Mouse (Mus musculus): ENCODE measurements at regions not wholly inside any gene's neighbourhood (a gene's known extent, or its start where the extent isn't known, plus 50 kb on each side); places are given as distances from the start of the nearest gene placed in this dataset.
A peak's percentile ranks its signal among the peaks of the same experiment; 100 is the strongest.

GRCm38 (mm10) chr1:165086131-165086530 lies 74.4 kb downstream of the Tbx19 start:
- DNase-seq (ENCODE audit: low read depth) = no peak

GRCm38 (mm10) chr1:165084753-165085152 lies 75.8 kb downstream of the Tbx19 start:
- no peak for DNase-seq (ENCODE audit: low read depth)

GRCm38 (mm10) chr1:165084179-165084578 lies 76.4 kb downstream of the Tbx19 start:
- DNase-seq (ENCODE audit: low read depth) = no peak

- DNase-seq (ENCODE audit: low read depth) = no peak
Observed at GRCm38 (mm10) chr1:165080351-165080750, 80.2 kb downstream of the Tbx19 start.

GRCm38 (mm10) chr1:165077313-165077712 lies 83.3 kb downstream of the Tbx19 start:
- no peak for DNase-seq (ENCODE audit: low read depth)

- DNase-seq (ENCODE audit: low read depth) = no peak
Observed at GRCm38 (mm10) chr1:165075301-165076082, 85.1 kb downstream of the Tbx19 start.

GRCm38 (mm10) chr1:165071831-165072491 lies 88.6 kb downstream of the Tbx19 start:
- no peak for DNase-seq (ENCODE audit: low read depth)

- no peak for DNase-seq (ENCODE audit: low read depth)
Observed at GRCm38 (mm10) chr1:165064981-165065380, 95.6 kb downstream of the Tbx19 start.

- no peak for DNase-seq (ENCODE audit: low read depth)
Observed at GRCm38 (mm10) chr1:165062813-165063492, 97.6 kb downstream of the Tbx19 start.

GRCm38 (mm10) chr1:165061420-165061819 lies 99.2 kb downstream of the Tbx19 start:
- no peak for DNase-seq (ENCODE audit: low read depth)

- no peak for DNase-seq (ENCODE audit: low read depth)
Observed at GRCm38 (mm10) chr1:165054245-165054644, 106.3 kb downstream of the Tbx19 start.

GRCm38 (mm10) chr1:165051294-165051693 lies 109.3 kb downstream of the Tbx19 start:
- no peak for DNase-seq (ENCODE audit: low read depth)

GRCm38 (mm10) chr1:165050176-165050575 lies 110.4 kb downstream of the Tbx19 start:
- no peak for DNase-seq (ENCODE audit: low read depth)

GRCm38 (mm10) chr1:165046637-165047036 lies 111.3 kb upstream of the Xcl1 start:
- no peak for DNase-seq (ENCODE audit: low read depth)

- DNase-seq (ENCODE audit: low read depth) = no peak
Observed at GRCm38 (mm10) chr1:165046056-165046455, 110.7 kb upstream of the Xcl1 start.

GRCm38 (mm10) chr1:165043361-165043760 lies 108.0 kb upstream of the Xcl1 start:
- no peak for DNase-seq (ENCODE audit: low read depth)

GRCm38 (mm10) chr1:165042105-165042504 lies 106.8 kb upstream of the Xcl1 start:
- no peak for DNase-seq (ENCODE audit: low read depth)

- DNase-seq (ENCODE audit: low read depth) = no peak
Observed at GRCm38 (mm10) chr1:165036631-165037030, 101.3 kb upstream of the Xcl1 start.

GRCm38 (mm10) chr1:165035618-165036017 lies 100.3 kb upstream of the Xcl1 start:
- DNase-seq (ENCODE audit: low read depth) = no peak

GRCm38 (mm10) chr1:165020960-165021563 lies 85.7 kb upstream of the Xcl1 start:
- DNase-seq (ENCODE audit: low read depth) = peak; percentile 2

GRCm38 (mm10) chr1:165018692-165019309 lies 83.5 kb upstream of the Xcl1 start:
- DNase-seq (ENCODE audit: low read depth) = no peak

- DNase-seq (ENCODE audit: low read depth) = no peak
Observed at GRCm38 (mm10) chr1:165018236-165018635, 82.9 kb upstream of the Xcl1 start.

Data from 416B (cell line).